Mouse (Mus musculus): Measurements from ENCODE around the gene Uhrf1. TPM values are rescaled to one million over a fixed set of nuclear protein-coding genes. Genes with fewer than 3 reads are reported as not detected.

The Uhrf1 gene
- polyA plus RNA-seq, 1 experiment = 109 TPM

DNA sequence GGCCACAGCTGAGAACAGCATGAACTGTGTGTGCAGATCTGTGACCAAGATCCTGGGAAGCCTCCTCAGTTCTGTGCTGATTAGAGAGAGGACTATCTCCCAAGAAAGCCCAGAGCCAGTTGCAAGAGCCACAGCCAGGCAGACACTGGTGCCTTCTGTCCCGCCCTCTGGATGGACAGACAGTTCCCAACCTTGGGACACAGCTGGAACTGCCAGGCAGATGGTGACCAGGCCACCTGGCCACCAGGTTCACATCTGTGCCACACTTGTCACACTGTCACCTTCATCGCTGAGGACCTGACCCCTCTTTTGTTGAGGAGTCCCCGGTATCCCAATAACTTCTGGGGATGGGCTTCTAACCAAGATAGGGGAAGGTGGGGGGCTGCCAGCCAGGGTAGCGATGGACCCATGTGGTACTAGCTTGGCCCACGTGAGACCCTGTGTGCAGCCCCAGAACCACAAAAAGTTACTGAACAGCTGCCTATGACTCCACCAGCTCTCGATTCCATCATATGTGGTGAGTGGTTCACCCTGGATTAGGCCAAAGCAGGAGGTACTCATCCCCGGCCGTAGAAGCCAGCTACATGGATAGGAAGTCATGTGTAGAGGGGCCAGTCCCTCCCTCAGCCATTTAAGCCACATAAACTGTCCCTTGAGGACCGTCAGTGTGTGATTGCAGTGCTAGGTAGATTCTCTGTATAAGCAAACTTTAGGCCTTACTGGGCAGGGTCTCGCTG lies 43.7 kb upstream of the Uhrf1 start:
- no peak for TF ChIP-seq CTCF (IDR thresholded peaks at IDR 0.05; ENCODE audit: control insufficient read depth, insufficient read depth, low read length)
- no peak overlapping the region for H3K27ac ChIP-seq (ENCODE audit: control insufficient read depth, insufficient read depth, low read depth, low read length, poor library complexity)
- H3K4me3 ChIP-seq (replicated peaks; ENCODE audit: control insufficient read depth, low read depth, low read length) = no peak overlapping the region
- 86% methylated on average over 10 of the region's 10 CpGs for WGBS
- no peaks in the 10 kb centered on the region; the same call in 1 of the 2 replicates for H3K4me1 ChIP-seq (ENCODE audit: control insufficient read depth, insufficient read depth, low read length)

DNA sequence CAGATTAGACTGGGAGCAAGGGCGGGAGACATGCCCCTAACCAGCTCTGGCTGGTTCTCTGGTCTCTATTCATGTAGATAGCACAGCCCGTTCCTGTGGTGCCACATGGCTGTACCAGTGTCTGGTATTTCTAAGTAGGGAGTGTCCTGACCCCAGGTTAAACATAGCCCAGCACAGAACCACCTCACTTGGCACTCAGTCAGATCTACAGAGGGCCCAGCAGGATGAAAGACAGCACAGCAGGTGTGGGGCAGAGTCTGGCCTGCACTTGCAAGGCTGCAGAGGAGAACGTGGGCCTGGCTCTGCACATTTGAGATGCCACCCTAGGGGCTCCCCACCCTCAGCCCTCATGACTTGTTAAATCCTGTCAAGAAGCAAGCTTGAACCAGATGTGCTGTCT lies 42.0 kb upstream of the Uhrf1 start:
- no peak overlapping the region for H3K4me3 ChIP-seq (replicated peaks; ENCODE audit: control insufficient read depth, low read depth, low read length)
- peaks cover 6% of the 10 kb centered on the region for H3K4me1 ChIP-seq (ENCODE audit: control insufficient read depth, insufficient read depth, low read length)
- H3K27ac ChIP-seq (ENCODE audit: control insufficient read depth, insufficient read depth, low read depth, low read length, poor library complexity) = no peak overlapping the region
- TF ChIP-seq POLR2A (IDR thresholded peaks at IDR 0.05; ENCODE audit: borderline replicate concordance, control insufficient read depth, low read depth, low read length) = no peak; the same call in 1 of the 2 replicates
- no peak for TF ChIP-seq CTCF (IDR thresholded peaks at IDR 0.05; ENCODE audit: control insufficient read depth, insufficient read depth, low read length)
- 72% methylated on average over 3 of the region's 3 CpGs for WGBS

DNA sequence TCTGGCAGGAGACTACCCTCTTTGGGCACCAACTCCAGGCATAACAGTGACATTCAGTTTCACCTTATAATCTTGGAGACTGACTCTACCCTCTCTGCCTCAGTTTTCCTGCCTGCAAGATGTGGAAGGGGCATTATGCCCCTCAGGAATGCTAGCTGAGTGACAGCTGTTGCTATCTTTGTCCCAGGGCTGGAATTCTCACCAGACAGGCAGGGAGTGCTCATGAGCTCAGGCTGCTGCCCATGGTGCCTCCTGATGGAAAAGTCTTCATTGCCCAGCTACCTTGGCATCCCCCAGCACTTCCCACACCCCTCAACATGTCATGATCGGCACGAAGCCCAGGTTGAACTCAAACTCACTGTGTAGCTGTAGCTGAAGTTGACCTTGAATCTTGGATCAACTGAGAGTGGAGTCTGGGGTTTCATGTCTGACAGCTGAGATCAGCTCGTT lies 40.5 kb upstream of the Uhrf1 start:
- H3K4me3 ChIP-seq (replicated peaks; ENCODE audit: control insufficient read depth, low read depth, low read length) = no peak overlapping the region
- H3K27ac ChIP-seq (ENCODE audit: control insufficient read depth, insufficient read depth, low read depth, low read length, poor library complexity) = no peak overlapping the region
- WGBS = 79% methylated on average over 3 of the region's 3 CpGs
- TF ChIP-seq POLR2A (IDR thresholded peaks at IDR 0.05; ENCODE audit: borderline replicate concordance, control insufficient read depth, low read depth, low read length) = no peak
- no peak for TF ChIP-seq CTCF (IDR thresholded peaks at IDR 0.05; ENCODE audit: control insufficient read depth, insufficient read depth, low read length)
- H3K4me1 ChIP-seq (ENCODE audit: control insufficient read depth, insufficient read depth, low read length) = peaks cover 6% of the 10 kb centered on the region

DNA sequence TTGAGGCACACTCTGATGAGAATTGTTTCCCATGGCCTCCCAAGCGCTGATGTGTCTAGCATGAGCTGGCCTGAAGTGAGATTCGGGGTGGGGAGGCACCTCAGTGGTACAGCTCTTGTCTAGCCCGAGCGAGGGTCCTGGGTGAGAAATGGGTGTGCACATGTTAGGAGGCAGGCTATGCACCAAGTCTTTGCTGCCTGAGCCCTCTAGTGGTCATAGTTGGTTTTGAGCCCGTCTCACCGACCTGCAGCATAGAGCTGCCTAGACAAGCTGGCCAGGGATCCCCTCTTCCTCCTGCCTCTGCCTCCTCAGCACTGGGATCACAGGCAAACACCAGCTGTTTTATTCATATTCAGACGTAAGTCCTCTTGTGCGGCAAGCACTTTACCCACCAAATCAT lies 39.1 kb upstream of the Uhrf1 start:
- 32% methylated on average over 8 of the region's 8 CpGs for WGBS
- no peak overlapping the region for H3K4me3 ChIP-seq (replicated peaks; ENCODE audit: control insufficient read depth, low read depth, low read length)
- no peak overlapping the region for H3K27ac ChIP-seq (ENCODE audit: control insufficient read depth, insufficient read depth, low read depth, low read length, poor library complexity)
- peaks cover 6% of the 10 kb centered on the region for H3K4me1 ChIP-seq (ENCODE audit: control insufficient read depth, insufficient read depth, low read length)
- TF ChIP-seq CTCF (IDR thresholded peaks at IDR 0.05; ENCODE audit: control insufficient read depth, insufficient read depth, low read length) = peak; percentile 92
- no peak for TF ChIP-seq POLR2A (IDR thresholded peaks at IDR 0.05; ENCODE audit: borderline replicate concordance, control insufficient read depth, low read depth, low read length)

DNA sequence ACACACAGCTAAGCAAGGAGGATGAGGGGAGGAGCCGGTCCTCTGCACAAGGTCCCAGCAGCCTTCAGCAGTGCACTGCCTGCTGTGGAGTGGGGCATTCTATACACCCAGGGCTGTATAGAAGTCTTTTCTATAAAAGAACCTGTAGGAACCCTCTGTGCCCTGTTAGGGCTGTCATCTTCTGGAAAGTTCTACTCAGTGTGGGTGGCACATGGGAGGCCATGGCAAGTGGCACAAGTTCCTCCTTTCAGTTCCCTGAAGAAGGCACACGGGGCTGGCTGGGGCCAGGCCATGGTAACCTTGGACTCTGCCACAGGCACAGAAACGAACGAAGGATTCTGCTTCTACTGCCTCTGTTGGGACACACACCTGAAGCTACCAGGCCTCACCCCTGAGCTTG lies 38.1 kb upstream of the Uhrf1 start:
- Histone ChIP-seq H3K4me1 (ENCODE audit: control insufficient read depth, insufficient read depth, low read length) (peaks cover 6% of the 10 kb centered on the region), H3K27ac (ENCODE audit: control insufficient read depth, insufficient read depth, low read depth, low read length, poor library complexity) (peak overlapping the region; percentile 77), H3K4me3 (replicated peaks; ENCODE audit: control insufficient read depth, low read depth, low read length) (no peak overlapping the region)
- 36% methylated on average over 4 of the region's 4 CpGs for WGBS
- TF ChIP-seq POLR2A (IDR thresholded peaks at IDR 0.05; ENCODE audit: borderline replicate concordance, control insufficient read depth, low read depth, low read length) = no peak
- TF ChIP-seq CTCF (IDR thresholded peaks at IDR 0.05; ENCODE audit: control insufficient read depth, insufficient read depth, low read length) = no peak

DNA sequence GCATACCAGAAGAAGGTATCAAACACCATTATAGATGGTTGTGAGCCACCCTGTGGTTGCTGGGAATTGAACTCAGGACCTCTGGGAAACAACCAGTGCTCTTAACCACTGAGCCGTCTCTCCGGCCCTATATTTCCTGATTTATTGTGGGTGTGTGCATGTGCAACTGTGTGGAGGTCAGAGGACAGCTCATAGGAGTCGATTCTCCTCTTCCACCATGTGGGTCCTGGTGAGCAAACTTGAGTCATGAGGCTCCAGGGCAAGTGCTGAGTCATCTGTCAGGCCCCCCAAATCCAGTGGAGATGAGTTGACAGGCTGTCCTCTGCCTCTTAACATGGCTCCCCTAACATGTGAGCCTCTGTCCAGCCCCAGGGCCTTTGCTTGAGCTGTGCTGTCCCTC lies 37.3 kb upstream of the Uhrf1 start:
- TF ChIP-seq POLR2A (IDR thresholded peaks at IDR 0.05; ENCODE audit: borderline replicate concordance, control insufficient read depth, low read depth, low read length) = no peak
- no peak for TF ChIP-seq CTCF (IDR thresholded peaks at IDR 0.05; ENCODE audit: control insufficient read depth, insufficient read depth, low read length)
- peak overlapping the region; percentile 66 for H3K27ac ChIP-seq (ENCODE audit: control insufficient read depth, insufficient read depth, low read depth, low read length, poor library complexity)
- 49% methylated on average over 3 of the region's 3 CpGs for WGBS

DNA sequence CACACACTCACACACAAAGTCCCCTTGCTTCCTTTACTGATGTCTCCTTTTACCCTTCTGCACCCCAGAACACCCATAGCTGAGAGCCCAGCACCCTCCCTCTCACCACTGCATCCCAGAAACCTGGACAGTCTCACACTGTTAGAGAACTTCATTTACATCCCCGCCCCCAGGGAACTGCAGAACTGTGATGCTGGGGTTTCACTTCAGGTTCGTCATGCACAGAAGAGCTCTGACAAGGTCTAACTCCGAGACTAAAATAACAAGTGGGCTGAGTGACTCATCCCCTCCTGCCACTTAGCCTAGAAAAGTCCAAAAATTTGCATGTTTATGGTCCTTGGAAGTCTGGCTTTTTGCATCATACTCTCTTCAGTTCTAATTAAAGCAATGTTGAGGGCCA lies 36.9 kb upstream of the Uhrf1 start:
- TF ChIP-seq POLR2A (IDR thresholded peaks at IDR 0.05; ENCODE audit: borderline replicate concordance, control insufficient read depth, low read depth, low read length) (no peak), CTCF (IDR thresholded peaks at IDR 0.05; ENCODE audit: control insufficient read depth, insufficient read depth, low read length) (no peak)
- Histone ChIP-seq H3K27ac (ENCODE audit: control insufficient read depth, insufficient read depth, low read depth, low read length, poor library complexity) (peak overlapping the region; percentile 66), H3K4me3 (replicated peaks; ENCODE audit: control insufficient read depth, low read depth, low read length) (no peak overlapping the region), H3K4me1 (ENCODE audit: control insufficient read depth, insufficient read depth, low read length) (peaks cover 6% of the 10 kb centered on the region)
- whole genome bisulfite sequencing = 47% methylated on average over 3 of the region's 3 CpGs

More for the DNA sequence above, 37.3 kb upstream of the Uhrf1 start:
- Histone ChIP-seq H3K4me1 (ENCODE audit: control insufficient read depth, insufficient read depth, low read length) (peaks cover 6% of the 10 kb centered on the region), H3K4me3 (replicated peaks; ENCODE audit: control insufficient read depth, low read depth, low read length) (no peak overlapping the region)

DNA sequence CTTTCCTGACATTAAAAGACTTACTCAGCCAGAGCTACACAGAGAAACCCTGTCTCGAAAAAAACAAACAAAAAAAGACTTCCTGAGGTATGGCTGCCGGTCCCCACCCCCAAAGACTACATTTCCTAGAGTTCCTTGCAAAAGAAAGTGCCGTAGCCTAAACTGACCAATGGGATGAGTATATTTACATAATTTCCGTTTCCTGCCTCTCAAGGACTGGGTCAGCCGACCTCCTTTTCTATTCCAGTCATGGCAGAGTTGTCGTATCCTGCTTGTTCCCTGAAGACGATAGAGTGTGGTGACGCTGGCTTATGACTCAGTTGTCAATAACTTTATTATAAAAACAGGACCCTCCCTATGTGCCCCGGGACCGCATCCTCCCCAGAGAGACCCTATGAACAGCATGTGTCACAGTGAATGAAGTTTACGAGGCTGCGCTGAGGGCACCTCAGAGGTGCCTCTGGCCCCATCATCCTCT lies 33.9 kb upstream of the Uhrf1 start:
- peak overlapping the region; percentile 59 for H3K4me3 ChIP-seq (replicated peaks; ENCODE audit: control insufficient read depth, low read depth, low read length)
- H3K27ac ChIP-seq (ENCODE audit: control insufficient read depth, insufficient read depth, low read depth, low read length, poor library complexity) = peak overlapping the region; percentile 49; the same call in 1 of the 2 replicates
- 10% methylated on average over 12 of the region's 12 CpGs for WGBS
- peaks cover 6% of the 10 kb centered on the region for H3K4me1 ChIP-seq (ENCODE audit: control insufficient read depth, insufficient read depth, low read length)
- no peak for TF ChIP-seq POLR2A (IDR thresholded peaks at IDR 0.05; ENCODE audit: borderline replicate concordance, control insufficient read depth, low read depth, low read length)
- TF ChIP-seq CTCF (IDR thresholded peaks at IDR 0.05; ENCODE audit: control insufficient read depth, insufficient read depth, low read length) = no peak
